Mouse (Mus musculus): ENCODE measurements at regions not wholly inside any gene's neighbourhood (a gene's known extent, or its start where the extent isn't known, plus 50 kb on each side); places are given as distances from the start of the nearest gene placed in this dataset.

DNA sequence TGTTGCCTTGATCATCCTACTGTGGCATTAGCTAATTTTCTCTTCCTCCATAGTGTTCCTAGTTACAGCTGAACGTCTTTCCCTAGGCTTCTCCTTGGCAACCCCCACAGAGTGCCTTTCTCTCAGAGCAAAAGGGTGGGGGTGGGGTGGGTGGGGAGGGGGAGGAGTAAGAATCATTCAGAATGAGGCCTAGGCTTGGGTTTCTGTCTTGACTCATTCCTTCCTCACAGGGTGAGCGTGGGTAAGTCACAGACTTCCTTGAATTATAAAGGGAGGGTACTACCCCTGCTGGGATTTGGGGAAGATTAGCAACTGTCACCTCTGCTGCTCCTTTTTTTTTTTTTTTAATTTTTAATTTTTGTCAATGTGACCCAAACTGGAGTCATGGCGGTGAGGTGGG, 114.5 kb downstream of the Dhx35 start:
- DNase-seq (ENCODE audit: low spot score) = no peak

DNA sequence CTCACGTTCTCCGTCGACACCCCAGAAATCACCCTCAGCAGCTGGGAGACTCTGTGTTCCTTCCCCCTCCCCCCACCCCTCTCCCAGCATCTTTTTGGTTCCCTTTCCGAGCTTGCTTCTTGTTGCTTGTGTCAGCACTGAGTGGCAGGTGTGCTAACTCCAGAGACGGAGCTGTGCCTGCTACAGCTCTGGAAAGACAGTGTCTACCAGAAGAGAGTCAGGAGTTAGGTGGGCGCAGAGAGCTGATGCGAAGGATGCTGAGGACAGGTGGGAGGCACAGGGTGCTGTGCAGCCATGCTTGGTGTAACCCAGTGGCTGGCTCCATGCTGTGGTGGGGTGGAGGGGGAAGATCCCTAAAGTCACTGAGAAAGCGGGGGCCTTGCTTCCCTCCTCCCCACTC, 115.7 kb downstream of the Dhx35 start:
- no peak for DNase-seq (ENCODE audit: low spot score)

DNA sequence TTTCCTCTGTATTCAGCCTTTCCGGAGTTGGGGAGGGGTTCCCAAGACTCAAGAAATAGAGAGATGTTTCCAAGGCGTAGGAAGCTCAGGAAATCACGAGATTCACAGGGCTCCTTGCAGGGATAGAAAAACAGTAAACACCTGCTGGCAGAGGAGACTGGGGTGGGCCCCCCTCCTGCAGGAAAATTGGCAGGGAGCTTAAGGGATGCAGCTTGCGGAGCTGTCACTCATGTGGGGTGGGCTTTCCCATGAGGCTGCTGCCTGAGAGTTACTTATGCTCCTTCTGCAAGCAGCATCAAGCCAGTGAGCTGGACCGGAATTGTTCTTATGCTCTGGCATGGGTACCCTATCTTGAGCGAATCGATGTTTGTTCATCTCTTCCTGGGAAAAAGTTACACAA, 116.6 kb downstream of the Dhx35 start:
- no peak for DNase-seq (ENCODE audit: low spot score)

DNA sequence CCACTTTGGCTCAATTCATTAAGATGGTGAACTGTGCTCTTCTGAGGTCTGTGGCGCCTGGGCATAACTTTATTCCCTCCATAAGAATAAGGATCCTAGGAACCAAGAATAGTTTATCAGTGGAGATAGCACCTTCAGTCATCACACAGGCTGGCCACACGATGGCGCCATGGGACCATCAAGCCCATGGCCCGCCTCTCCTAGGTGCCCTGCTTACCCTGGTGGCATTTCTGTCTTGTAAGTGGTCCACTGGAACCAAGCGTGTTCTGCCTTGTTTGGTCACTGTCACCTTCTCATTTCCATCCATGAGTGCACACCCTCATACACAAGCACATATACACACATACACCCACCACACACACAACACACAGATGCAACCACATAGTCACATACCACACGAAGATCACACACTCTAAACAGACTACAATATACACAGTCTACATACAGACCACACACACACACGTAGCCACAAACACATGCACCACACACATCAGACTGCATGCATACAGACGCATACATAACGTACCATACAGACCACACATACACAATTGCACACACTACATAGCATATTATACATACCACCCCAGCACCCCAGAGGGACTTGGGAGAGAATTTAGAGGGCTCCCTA, 118.1 kb downstream of the Dhx35 start:
- peak; percentile 21 for DNase-seq (ENCODE audit: low spot score)

DNA sequence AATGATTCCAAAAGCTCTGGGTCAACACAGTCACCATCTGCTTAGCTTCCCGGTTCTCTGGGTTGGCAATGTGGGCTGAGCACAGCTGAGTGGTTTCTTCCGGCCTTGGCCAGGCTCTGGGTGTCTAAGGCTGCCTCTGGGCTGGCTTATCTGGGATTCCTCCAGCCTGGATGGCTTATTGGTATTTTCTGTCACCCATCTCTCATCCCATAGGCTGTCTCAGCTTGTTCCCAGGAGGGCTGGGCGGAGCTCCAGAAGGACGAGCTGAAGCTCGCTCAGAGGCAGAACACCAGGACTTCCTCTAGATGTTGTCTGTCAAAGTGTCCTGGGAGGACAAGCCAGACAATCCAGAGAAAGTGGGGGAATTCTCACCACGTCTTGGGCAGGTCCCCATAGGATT, 122.8 kb downstream of the Dhx35 start:
- DNase-seq (ENCODE audit: low spot score) = no peak

DNA sequence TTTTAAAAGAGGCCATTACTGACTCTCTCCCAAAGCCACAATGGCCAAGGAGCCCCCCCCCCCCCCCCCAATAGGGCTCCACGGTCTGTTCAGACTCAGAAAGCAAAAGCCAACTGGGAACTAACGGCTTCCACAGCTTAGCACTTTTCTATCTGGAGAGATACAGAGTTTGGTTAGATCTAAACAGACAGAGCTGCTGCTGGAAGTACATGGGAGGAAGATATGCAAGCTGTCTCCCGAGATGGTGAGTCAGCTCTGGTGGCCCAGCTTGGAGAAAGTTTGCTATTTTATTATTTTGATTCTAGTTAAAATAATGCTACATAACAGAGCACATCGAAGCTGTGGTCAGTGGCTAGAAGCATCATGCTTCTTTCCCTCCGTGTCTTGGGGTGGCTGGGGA, 123.7 kb downstream of the Dhx35 start:
- DNase-seq (ENCODE audit: low spot score) = no peak

DNA sequence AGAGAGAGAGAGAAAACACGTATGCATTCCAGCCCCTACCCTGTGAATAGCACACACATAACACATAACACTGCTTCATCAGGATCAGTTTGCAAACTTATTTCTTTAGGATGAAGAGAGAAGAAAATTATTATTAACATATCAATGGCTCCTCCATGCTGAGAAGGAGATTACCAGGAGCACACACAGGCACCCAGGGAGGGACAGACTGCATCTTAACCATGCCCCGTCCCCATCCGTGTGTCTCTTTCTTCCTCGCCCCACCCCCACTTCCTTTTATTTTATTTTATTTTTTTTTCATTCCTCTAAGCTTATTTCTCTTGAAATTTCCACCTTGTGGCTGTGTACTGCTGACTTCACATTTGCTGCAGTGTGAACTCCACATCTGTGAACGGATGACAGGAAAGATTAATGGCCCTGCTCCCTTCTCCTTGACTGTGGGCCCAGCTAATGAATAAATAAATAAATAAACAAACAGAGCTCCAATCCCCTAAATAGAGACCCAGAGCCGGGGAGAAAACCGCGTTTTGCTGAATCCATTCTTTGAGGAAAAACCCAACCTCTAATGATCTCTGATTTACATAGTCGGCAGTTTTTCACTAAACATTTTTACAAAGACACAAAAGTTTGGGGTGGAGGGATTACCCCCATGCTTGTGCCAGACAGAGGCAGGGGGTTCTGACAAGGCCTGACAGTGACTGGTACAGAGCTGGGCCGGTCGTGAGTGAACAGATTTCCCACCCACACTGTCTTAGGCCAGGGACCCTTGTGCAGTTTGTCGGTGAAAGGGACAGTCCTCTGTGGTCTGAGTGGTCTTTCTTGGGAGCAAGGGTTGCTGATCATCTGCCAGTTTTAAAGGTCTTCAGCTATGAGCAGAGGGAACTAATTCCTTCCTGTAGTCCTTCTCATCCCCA, 127.0 kb downstream of the Dhx35 start:
- DNase-seq (ENCODE audit: low spot score) = no peak

DNA sequence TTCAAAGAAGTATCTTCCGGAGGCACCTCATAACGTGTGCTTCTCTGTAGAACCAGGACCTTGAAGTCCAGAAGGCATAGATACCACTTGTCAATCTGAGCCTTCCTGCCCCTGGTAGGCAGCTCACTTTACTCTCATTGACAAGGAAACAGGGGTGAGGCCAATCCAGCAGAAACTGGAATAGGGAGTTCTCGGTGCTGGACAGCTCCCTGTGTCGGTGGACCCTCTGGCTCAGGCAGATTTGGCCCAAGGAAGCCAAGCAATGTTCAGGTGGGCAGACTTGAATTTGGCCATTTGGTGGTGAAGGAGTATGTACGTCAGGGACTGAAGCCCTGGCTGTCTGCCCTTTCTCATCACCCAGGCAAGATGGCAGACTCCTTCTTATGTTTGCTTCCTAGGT, 128.2 kb downstream of the Dhx35 start:
- no peak for DNase-seq (ENCODE audit: low spot score)

DNA sequence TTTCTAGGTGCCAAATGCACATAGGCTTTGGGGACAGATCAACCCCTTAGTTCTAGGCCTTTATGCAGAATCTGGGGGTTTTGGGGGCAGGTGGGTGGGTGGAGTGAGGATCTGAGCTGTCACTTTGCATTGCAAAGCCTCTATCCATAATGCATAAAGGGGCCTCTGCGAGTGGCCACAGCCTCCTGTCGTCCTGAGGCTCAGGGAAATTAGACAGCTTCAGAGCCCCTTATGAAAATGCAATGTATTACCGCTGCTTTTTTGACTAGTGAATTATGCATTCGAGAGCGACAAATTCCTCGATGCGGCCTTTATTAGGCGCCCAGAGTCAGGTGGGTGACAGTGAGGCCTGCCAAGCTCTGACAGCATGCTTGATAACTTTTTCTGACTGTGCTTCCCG, 134.9 kb downstream of the Dhx35 start:
- no peak for DNase-seq (ENCODE audit: low spot score)

DNA sequence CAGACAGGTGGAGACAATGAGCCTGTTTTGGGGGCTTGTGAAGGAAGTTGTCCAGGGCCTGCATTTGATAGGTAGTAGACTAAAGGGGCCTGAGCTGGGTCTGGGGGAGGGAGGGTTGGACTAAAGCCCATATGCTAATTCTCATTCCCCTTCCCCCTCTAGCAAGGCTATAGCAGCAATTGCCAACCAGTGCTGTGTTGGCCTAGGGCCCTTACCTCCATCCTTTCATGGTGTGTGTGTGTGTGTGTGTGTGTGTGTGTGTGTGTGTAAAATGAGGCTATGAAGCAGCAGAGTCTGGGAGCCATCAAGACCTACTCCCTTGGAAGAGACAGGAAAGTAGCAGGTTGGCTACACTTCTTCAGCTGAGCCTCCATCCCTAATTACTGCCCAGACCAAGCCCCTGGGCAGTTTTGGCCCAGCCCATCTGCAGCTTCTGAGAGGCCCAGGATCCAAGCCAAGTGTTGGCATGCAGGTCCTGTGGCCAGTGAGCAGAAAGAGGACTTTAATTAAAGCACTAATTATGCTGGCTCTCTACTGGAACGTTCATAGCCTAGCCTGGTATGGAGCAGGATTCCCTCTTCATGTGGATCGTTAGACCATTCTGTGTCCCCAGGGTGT, 143.4 kb downstream of the Dhx35 start:
- no peak for DNase-seq (ENCODE audit: low spot score)

DNA sequence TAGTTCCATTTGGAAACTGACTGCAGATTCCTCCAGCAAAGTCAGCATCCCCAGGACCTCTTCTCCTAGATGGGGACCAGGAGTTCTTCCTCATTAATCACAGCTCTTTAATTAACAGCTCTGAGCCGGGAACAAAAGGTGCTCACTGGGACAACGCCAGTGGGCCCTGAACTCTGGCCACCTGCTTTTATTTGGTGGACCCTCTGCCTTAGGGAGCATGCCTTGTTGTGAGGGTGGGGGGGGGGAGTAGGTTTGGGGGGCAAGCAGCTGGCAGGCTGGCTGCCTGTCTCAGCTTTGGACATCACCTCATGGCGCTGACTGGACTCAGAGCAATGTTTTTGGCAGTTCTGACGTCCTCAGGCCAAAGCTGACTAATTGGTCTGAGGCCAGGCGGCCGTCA, 154.8 kb downstream of the Dhx35 start:
- no peak for DNase-seq (ENCODE audit: low spot score)

DNA sequence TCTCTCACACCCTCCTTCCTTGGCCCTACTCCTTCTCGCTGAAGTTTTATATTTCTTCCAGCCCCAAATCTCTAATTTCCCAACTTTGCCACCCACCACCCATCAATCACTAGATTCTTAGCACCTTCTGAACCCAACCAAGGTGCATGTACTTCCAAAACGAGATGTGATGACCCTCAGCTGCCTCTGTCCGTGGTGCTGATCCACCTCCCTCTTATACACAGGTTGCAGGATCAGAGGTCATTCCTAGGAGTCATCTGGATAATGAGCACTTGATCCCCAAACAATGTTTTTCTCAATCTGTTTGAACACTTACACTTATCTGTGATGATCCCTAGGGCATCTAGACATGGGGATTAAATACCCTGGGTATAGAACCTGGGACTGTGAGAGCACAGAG, 156.5 kb downstream of the Dhx35 start:
- DNase-seq (ENCODE audit: low spot score) = no peak

DNA sequence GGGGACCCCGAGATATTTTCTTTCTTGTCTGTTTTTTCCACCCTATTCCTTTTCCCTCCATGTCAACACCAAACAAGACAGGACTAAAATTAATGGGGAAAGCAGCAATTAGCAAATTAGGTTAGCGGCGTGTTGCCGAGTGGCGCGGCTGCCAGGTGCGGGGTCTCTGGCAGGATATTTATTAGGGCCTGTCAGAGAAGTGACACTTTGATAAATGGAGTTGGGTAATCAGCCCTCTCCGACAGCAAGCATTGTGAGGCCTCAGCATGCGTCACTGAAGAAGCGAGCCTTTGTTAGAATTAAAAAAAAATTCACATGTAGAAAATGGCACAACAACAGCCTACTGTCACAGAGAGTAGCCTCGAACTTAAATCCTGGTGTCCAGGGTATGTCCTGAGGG, 162.3 kb downstream of the Dhx35 start:
- no peak for DNase-seq (ENCODE audit: low spot score)

DNA sequence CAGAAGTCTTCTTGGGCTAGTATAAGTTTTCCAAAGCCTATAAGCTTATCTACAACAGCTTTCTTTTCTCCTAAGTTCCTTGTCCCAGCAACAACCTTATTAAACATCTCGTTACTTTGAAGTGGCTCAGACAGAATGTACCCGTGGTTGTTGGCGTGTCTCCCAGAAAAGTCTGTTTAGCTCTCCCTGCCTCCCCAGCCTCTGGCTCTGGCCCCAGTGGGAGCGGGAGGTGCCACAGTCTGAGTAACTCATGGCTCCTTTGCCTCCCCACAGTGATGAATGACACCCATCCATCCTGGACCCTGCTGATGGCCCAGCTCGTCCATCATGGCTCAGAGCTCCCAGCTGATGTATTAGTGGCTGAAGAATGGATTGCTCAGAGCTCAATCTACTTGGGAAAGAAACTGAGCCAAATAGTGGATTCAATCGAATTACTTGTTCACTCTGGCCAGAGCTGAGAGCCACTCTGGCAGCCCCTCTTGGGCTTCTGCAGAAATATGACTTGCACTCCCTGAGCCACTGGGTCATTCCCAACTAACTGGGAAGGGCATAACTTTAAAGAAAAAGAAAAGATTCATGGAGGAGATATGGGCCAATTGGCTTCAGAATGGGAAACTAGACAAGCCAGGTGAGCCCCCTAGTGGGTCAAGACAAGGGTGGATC, 170.5 kb downstream of the Dhx35 start:
- DNase-seq (ENCODE audit: low spot score) = peak; percentile 15

DNA sequence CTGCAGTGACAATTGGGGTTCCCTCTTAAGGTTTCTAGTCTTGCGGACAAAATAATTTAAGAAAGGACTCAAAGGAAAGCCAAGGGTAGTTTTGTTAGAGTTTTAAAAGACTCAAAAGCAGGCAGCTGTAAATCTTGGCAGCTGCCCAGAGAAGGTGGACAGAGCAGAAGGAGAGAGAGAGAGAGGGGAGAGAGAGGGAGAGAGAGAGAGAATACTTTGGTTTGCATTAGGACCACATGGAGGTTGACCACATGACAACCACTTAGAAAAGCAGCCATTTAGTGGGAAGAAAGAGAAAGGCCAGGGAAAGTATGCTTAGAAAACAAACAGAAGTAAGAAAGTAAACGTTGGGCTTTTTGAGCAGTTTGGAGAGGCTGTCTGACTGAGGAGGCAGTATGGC, 177.6 kb downstream of the Dhx35 start:
- DNase-seq (ENCODE audit: low spot score) = no peak

DNA sequence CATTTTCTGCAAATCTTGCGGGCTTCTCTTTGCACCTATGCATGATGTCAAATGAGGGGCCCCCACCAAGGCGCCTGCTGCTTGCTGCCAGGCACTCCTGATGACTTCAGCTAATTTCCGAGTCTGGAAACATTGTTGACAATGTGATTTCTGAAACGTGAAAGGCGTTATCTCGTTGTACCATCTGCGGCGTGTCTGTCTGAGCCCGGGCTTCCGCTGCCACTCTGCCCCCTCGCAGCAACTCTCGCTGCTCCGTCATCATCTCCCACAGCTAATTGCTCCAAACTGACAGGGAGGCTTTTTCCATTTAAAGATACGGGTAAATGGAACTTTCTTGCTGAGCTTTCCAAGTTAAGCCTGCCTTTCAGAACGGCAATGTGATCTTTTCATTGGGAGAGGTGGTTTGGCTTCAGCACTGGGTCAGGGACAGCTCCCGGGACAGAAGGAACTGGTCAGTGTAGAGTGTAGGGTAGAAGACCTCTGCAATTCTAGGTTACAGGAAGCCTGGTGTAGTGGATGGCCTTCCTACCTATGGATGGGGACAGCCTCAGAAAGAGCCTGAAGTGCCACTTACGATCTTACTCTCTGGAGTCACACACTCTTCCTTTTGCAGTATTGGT, 191.0 kb downstream of the Dhx35 start:
- peak; percentile 33 for DNase-seq (ENCODE audit: low spot score)

DNA sequence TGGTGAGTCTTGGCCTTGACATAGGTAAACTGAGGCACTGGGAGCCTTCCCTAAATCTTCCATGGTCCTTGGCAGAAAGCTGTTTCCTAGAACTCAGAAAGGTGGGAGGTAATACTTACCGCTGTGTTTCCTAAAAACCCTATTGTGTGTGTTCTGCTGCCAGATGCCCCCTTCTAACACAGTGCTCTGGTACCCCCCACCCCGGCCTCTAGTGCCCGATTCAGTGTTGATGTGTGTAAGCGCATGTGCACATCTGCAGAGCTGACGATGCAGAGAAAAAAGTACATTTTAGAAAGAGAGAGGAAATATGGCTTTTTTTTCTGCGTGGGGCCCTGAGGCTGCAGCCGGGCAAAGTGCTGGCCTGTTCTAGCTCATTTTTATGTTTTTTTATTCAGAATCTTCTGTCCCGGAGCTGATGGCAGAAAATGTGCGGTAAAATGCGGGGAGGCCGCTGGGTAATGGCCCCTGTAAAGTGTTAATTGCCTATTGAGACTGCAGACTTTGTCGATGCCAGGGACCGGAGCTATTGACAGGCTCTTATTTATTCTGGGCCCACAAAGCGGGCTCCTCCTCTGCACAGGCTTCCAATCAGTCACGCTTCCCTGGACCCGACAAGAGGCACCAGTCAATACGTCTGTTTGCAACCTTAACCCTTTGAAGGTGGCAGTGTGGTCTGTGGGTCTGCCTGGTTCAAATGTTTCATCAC, 208.0 kb downstream of the Dhx35 start:
- DNase-seq (ENCODE audit: low spot score) = no peak

DNA sequence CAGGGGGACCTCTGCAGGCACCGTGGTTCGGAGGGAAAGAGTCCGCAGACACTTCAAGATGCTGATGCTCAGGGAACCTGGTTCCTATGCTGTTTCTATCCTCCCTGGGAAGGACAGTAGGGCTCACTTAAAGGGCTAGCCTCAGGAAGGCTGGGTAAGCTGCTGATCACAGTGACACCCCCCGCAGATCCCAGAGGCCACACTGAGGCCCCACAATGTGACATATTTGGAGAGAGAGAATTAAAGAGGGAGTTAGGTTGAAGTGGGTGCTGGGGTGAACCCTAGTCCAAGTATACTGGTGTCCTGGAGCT, 208.5 kb downstream of the Dhx35 start:
- DNase-seq (ENCODE audit: low spot score) = no peak

DNA sequence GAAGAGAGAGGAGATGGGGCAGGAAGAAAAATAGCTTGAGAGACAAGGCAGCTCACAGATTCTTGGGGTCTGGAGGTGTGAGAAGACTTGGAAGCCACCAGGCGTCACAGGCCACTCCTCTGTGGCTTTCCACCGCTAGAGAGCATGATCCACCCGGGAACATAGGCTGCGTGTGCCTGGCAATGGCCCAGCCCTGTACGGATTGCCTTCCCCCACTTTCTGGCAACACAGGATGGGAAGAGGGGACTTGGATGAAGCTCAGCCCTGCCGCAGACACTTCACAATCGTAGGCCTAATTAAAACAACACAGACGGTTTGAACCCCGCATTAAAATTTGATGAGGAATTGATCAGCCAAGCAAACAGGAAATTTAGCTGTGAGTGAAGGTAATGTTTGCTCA, 209.8 kb downstream of the Dhx35 start:
- DNase-seq (ENCODE audit: low spot score) = no peak

DNA sequence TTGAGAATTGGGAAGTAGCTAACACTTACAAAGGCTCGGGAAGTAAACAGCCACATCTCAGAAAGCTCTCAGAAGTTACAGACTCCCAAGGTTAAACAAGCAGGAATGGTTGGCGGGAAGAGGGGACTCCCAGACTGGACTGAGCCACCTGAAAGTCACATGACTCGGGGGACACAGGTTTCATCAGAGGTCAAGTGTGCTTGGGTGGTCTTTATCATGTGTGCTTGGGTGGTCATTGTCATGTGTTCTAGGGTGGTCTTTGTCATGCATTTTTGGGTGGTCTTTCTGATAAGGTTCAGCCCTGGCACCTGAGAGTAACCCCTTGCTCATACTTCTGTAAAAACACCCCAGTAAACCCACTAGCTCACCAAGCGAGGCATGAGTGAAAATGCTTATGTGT, 218.1 kb downstream of the Dhx35 start:
- no peak for DNase-seq (ENCODE audit: low spot score)

DNA sequence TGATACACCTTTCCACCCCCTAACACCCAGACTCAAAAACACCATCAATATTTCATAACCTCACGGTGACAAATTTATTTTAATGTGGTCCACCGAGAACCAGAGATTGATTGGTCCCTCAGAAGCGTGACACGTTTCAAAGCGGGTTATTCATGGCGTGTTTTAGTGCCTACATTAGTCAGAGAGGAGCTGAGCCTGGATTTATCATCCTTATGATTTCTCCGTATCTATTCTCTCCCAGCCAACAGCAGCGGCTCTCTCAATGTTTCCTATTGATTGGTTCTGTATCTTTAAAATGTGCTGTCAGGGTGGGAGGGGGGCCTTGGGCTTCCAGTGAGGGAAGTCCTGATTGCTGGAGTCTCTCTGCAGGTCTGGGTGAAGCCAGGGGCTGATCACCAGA, 219.9 kb downstream of the Dhx35 start:
- DNase-seq (ENCODE audit: low spot score) = no peak

Measured in ovary, postnatal 14 days (tissue).